Mouse (Mus musculus): ENCODE data around the gene Tbxa2r.

The Tbxa2r gene

DNA sequence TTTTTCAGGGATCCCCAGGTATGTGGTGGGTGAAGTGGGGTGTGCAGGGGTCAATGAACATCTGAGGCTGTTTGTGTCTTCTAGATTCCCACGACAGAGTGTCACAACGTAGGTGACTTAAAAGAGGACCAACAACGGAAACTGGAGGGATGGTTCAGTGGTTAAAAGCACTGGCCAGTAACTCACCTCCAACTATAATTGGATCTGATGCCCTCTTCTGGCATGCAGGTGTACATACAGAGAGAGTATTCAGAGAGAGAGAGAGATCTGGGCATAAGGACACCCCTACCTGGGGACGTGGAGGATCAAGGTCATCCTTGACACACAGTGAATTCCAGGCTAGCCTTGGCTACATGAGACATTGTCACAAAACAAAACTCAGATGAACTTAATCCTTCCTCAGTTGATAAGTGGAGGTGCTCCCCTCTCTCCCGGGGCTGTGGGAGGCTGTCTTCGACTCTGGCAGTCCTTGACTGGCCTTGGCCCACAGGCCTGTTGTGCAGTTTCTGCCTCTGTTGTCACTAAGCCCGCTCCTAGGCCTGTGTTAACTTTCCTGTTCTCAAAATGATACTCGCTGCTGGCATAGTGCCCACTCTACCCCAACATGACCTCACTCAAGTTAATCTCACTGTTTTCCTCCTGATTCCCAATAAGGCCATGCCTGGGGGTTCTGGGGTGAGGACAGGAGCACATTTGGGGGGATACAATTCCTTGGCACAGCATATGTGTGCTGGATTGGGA, 16.1 kb downstream of the Tbxa2r start:
- DNase-seq (ENCODE audit: low spot score) = peak; percentile 86

DNA sequence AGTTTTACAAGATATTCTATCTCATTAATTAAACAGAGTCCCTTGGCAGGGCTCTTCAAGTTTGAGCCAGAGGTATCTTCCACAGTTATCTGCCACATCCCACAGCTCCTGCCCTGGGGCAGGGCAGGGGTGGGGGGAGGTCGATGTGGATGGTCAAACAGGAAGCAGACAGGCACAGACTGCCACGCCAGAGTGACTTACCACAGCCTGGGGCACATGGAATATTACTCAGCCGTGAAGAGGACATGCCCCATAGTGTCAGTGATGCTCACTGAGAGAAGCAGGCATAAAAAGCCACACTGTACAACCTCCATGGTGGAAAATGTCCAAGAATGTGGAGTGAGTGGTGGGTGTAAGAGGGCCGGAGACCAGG, 16.6 kb downstream of the Tbxa2r start:
- peak; percentile 72 for DNase-seq (ENCODE audit: low spot score)

DNA sequence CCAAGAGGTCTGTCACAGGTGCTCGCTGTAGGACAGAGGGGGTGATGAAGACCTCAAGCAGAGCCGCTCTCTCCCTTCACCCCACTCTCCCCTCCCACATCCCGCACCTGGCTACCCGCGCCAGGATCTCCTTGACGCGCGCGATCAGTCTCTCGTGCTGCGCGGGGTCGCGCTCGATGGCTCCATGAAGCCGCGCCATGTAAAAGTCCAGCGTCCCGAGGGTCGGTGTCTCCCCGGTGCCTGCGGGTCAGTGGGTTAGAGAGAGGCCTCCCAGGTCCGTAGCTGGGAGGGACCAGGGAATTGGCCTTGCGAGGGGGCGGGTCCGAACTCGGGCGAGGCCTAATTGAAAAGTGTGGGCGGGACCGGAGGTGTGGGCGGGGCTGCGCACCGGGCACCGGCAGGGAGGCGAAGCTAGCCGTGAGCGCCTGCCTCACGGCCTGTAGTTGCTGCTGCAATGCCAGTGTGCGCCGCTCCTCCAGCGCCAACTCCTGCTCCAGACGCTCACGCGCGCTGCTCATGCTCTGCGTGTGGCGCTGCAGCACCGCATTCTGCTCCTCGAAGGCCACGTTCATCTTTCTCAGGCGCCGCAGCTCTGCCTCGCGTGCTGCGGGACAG, 18.0 kb downstream of the Tbxa2r start:
- DNase-seq (ENCODE audit: low spot score) = peak; percentile 85

DNA sequence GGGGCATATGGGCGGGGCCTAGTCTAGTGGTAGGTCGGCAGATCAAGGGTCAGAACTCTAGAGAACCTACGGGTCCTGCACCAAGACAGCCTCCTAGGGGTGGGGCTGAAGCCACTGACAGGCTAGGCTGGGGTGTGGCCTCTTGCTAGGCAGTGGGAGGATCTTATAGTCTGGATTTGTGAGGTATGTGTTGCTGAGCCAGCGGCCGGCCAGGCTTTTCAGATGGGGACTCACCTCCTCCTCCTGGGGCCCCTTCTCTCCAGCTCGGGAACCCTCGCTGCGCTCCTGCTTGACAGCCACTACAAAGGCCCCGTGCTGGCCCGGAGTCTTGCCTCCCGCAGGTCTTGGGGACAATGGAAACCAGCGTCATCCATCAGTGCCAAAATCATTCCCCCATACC, 20.6 kb downstream of the Tbxa2r start:
- peak; percentile 57 for DNase-seq (ENCODE audit: low spot score)

DNA sequence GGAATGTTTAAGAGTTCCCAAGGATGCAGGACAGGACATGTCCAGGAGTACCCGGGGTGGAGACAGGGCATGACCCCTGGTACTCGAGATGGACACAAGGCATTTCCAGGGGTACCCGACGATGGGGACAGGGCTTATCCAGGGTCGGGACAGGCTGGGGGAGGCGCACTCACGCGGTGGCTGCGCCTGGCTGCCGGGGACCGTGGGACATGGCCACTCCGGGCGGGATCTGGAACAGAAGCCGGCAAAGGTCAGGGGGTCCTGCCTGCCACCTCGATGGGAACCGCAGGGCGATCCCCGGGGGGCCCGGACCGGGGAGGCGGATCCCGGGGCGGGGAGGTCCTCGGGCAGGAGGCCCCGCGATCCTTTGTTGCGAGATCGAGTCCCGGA, 21.4 kb downstream of the Tbxa2r start:
- DNase-seq (ENCODE audit: low spot score) = no peak

DNA sequence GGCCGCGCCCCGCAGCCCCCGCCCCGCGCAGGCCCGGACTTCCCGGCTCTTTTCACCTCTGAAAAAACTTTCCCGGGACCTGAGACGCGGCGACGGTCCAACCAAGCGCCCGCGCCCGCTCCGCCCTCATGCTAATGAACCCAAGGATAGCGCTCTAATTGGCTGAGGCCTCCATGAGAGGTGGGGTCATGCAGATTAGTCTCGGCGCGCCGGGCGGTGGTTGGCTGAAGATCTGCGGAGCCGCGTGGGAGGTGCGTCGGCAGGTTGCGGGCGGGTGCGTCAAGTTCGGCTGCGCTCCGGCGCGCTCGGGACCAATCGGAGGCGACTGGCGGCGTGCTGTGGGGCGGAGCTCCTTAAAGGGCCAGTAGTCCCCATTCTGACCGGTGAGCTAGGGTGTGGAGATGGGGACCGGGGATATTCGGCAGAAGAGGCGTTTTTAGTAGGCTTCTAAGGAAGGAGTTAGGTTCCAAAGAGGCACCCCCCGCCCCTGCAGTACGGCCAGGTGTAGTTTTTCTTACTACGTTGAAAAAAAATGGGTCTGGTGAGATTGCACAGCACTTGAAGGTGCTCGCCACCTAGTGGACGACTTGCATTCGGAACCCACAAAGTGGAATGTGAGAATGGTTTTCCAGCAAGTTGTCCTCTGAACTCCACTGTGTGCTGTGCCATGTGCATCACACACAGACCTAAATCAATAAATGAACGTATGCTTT, 22.0 kb downstream of the Tbxa2r start, which contains the start of gene Hmg20b:
Gene Hmg20b (minus strand): TSS at position 130 of the 713 bp plus-strand sequence.
- DNase-seq (ENCODE audit: low spot score) = peak; percentile 100

DNA sequence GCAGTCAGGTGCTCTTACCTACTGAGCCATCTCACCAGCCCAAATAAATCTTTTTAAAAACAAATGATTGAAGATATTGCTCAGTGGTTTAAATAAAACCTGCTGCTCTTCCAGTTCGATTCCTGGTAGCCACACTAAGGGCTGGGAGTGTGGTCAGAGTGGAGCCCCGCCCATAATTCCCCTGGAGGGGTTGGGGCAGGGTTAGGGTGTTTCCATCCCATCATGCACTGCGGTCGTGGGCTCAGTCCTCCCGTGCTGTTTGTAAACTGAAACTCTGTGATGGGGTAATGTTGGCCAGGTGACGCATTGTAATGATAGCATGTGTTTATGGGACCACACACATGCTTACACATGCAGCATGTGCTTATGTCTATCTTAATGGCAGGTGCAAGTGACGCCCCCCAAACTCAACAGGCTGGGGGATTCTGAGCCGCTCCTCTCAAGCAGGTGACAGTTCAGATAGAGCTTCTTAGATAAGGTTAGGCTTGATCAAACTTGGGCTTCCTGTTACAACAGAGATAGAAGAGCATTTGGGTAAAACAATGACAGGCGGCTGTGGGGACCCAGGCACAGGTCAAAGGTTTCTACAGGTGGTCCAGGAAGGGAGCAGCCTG, 23.3 kb downstream of the Tbxa2r start:
- DNase-seq (ENCODE audit: low spot score) = no peak

DNA sequence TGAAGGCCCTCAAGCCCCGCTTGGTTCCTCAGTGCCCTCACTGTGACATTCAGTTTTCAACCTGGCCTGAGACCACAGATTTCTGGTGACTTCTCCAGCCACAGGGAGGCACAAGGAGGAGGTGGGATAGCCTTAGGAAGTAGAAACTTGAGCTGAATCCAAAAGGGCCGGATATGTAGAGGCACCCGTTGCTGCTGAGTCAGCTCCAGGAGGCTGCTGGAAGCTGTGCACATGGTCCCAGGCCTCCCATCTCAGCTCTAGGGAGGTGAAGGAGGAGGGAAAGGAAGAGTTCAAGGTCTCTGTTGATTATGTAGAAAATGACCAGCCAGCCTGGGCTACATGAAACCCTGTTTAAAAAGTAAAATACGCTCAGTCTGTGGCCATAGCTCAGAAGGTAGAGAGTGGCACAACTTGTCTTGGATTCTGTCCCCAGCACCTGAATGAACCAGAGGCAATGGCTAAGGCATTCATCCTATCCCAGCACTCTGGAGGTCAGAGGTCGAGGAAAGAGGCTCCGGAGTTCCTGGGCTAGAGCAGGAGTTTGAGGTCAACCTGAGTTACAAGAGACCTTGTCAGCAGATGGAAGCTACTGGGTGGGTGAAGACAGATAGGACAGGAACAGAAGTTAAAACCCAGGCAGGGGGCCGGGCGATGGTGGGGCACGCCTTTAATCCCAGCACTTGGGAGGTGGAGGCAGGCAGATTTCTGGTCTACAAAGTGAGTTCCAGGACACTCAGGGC, 26.4 kb downstream of the Tbxa2r start:
- no peak for DNase-seq (ENCODE audit: low spot score)

DNA sequence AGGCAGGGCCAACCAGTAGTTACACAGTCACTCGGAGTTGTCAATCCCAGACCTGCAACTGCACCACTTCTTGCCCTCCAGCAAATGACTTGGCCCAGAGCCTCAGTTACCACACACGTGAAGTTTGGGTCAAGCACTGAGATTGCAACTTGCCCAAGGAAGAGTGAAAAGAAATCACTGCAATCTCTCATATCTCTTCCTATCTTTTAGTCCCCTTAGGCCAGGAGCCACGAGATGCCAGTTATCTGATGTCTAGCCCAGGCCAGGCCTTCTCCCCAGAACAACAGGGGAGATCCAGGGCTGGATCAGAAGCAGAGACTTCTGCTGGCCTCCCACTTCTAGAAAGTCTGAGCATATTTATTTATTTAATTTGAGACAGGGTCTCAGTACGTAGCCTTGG, 27.0 kb downstream of the Tbxa2r start:
- DNase-seq (ENCODE audit: low spot score) = no peak

DNA sequence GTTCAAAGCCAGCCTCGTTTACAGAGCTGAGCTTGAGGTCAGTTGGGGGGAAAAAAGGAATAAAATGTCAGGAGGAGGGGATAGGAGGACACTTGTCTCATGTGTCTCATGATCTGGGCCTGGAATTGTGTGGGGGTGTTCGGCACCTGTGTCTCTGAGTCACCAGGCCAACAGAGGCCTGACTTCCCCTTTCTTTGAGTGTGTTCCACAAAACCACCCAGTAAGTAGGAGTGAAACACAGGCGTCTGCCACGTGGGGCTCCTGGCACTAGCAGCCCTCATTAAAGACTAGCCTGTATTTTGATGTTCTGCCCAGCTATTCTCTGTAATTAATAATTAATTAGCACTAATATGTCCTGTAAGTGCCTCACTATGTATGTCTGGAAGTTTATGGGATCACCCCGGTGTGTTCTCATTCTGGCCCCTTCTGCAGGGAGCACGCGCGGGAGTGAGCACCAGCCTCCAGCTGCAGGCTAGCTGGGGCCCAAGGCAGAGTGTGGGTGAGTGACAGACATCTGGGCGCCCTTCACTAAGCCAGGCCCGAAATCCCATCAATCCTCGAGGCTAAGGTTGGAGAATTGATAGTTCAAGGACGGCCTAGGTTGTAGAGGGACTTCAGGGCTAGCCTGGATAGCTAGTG, 27.9 kb downstream of the Tbxa2r start:
- no peak for DNase-seq (ENCODE audit: low spot score)

DNA sequence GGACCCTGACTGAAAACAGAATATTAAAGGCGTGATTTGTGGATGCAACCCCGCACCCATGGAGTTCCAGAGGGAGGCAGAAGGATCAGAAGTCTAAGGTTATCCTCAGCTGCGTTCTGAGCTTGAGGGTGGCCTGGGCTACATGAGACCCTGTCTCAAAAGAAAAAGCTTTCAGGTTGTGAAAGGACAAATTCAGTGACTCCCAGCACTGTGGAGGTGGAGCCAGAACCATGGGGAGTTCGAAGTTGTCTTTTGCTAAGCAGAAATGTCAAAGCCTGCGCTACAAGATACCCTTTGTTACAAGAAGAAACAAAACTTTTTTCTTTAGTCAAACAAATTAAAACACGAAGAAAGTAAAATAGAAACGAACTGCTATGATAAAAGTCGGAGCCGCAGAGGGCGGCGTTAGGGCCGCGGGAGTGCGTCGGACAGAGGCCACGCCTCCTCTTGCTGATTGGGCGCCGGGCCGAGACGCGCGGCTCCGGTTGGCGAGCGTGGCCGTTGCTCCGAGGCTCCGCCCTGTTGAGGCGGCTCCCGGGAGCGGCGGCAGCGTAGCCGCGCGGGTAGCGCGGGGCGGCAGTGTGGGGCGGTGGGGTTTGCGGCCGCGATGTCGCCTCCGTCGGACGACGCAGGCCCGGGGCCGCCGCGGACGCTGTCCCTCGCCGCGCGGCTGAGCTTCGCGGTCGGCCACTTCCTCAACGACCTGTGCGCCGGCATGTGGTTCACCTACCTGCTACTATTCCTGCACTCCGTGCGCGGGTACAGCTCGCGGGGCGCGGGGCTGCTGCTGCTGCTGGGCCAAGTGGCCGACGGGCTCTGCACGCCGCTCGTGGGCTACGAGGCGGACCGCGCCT, 28.7 kb downstream of the Tbxa2r start, which contains the start of gene Mfsd12:
Gene Mfsd12 (plus strand): TSS at position 501 of the 854 bp plus-strand sequence.
- peak; percentile 91 for DNase-seq (ENCODE audit: low spot score)

DNA sequence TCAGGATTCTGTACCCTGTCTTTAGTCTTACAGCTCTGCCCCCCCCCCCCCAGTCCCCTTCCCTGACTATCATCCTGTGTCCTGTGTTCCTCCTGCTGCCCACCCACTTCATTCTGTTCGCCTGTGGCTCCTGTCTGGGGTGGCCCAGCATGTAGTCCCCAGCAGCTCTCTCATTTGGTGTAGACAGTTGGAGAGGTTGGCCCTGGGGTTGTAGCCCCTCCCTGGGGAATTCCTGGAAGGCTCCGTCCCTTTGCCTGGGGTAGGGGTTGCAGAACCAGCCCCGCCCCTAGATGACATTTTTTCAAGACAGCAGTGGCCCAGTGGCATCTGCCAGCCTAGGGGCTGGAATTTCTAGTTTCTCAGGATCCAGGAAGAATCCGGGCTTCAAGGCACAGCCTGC, 29.7 kb downstream of the Tbxa2r start:
- DNase-seq (ENCODE audit: low spot score) = no peak

DNA sequence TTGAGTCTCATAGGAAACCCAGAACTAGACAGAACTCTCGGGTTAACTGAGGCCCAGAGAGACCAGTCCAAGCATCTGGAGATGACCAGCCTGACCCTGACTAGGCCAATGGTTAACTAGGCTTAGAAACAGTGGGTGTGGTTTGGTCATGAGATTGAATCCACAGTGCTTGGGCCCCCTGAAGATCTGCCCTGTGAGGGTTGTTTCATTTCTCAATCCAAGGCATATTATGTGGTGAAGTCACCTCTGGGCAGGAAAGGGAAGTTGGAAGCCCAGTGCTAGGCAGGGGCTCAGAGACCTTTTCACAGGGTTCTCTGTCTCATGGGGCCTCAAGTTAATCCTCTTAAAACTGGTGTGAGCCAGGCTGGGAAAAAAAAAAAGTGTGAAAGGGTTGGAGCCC, 30.3 kb downstream of the Tbxa2r start:
- DNase-seq (ENCODE audit: low spot score) = no peak

DNA sequence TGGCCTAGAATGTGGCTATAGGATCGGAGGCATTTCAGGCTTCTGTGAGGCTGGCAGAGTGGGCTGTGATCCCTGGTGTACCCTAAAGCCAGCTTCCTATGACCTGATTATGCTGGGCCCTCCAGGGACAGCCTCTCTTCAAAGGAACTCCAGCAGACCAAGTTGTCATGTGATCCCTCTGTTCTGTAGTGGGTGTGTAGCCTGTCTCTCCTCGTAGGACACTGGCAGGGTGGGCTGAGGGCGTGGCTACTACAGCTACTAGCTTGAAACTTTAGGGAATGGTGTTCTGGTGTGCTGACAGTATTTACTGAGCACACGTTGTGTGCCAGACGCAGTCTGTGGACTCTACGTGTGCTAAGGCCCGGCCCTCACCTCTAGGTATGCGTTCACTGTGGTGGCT, 32.2 kb downstream of the Tbxa2r start:
- DNase-seq (ENCODE audit: low spot score) = no peak

DNA sequence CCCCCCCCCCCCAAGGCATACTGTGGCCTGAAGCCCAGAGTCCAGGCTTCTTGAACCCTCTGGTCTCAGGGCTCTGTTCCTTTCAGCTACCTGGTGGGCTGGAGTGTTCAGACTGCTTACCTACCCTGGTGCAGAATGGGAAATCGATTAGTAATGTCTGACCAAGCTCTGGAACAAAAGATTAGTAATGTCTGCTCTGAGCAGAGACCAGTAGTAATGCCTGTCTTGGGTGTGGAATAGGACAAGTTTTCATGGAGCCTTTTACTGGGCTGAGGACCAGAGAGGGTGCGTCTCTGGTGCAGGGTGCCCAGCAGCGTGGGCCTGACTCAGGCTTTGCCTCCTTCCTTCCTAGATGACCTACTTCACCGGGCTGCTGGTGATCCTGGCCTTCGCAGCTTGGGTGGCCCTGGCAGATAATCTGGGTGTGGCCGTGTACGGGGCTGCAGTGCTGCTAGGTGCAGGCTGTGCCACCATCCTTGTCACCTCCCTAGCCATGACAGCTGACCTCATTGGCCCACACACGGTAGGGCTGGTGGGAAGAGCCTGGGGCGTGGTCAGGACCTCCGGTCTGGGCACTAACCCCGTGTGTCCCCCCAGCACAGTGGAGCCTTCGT, 33.9 kb downstream of the Tbxa2r start:
- no peak for DNase-seq (ENCODE audit: low spot score)

DNA sequence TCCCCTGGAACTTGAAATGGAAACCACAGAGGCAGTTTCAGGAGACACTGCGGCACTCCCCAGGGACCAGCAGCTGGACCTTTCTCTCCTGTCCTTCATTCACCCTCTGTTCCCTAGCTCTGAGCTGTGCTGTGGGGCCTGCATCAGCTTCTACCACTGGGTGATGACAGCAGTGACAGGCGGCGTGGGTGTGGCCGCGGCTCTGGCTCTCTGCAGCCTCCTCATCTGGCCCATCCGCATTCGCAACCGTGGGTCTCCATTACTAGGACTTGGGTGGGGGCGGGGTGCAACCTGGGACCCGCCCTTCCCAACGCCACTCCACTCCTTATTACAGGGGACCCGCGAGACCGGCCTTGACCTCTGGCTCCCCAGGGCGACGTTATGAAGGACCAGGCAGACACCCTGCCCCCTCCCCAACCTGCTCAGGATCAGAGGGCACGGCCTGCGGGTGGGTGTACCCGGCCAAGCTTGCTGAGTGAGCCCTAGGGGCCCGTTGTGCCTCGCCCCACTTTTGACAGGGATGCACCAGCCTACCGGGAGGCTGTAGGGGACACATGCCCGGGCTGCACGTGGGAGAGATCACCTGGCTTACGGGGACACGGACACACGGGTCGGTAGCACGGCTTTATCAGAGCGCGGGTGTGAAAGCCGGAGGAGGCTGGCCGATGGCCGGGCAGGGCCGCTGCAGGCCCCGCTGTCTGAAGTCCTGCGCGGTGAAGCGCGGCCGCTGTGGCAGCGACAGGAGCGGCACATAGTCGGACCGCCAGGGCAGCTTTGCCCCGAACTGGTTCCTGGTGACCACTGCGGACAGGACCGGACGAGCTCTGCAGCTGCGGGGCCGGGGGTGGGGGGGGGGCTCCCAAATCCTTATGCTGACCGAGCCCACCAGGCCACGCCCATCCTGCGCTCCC, 35.2 kb downstream of the Tbxa2r start:
- DNase-seq (ENCODE audit: low spot score) = no peak

DNA sequence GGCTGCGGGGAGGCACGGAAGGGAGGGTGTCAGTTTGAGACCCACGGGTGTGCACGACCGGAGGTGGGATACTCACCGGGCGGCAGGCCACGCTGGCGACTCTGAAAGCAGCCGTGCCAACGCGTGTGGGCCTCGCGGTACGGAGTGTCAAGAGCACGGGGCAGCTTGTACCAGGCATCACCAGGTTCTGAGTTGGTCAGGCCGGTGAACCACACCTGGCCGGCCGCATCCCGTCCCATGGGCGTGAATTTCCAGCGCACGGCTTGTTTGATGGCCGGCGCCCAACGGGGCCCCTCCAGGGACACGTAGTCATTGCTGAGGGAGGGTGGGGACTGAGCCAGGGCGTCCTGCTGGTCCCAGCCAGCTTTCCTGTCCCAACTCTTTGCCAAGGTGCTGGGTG, 36.1 kb downstream of the Tbxa2r start:
- DNase-seq (ENCODE audit: low spot score) = peak; percentile 46

DNA sequence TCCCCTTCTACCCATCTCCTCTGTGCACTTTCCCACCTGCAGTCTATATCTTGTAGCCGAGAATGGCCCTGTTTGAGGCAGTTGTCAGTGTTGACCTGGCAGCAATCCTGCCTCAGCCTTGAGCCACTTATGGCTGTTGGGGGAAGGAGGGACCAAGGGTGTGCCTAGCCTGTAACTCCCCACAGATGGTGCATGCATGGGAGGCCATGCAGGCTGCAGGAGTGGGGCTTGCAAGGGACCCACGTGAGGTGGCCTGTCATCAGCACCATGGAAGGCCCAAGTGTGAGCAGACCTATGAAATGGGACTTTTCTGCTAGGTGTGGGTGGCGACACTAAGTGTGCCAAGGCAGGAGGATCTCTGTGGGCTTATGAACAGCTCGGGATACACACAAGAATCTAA, 36.5 kb downstream of the Tbxa2r start:
- DNase-seq (ENCODE audit: low spot score) = no peak

Data from testis, postnatal 14 days (tissue).